Mouse (Mus musculus): Measurements from ENCODE around the gene Phf11c.

- TF ChIP-seq GATA1 (IDR thresholded peaks at IDR 0.05; ENCODE audit: low read length) (no peak), TAL1 (IDR thresholded peaks at IDR 0.05; ENCODE audit: low read length) (no peak)
These were observed 24.7 kb downstream of the Phf11c start for GRCm38 (mm10) chr14:59370348-59371068.

Measured in erythroblast, embryonic 14.5 days (primary cell).